Comparison of ENCODE assay signal across 9 mouse cellular contexts in genomic region chr13:97282911-97283281, GRCm38 (mm10). TPM values are rescaled to one million over a fixed set of nuclear protein-coding genes. Genes with fewer than 3 reads are reported as not detected.
A peak's percentile ranks its signal among the peaks of the same experiment; 100 is the strongest.
DNase-seq lines count a peak whose midpoint lies in the region; ATAC-seq and TF ChIP-seq lines count a peak whose summit lies in the region.
"Had no signal": no experiment of that assay in that cellular context is flagged by ENCODE, and none has a peak within 500 bp of the region (broad histone marks: within the 10 kb centered on the region; RNA-seq: fewer than 3 reads in every experiment).

No protein-coding gene starts in this region.

- DNase-seq in forebrain, embryonic 11.5 days (ENCODE audit: low spot score), result no peak
- peak; percentile 42 for DNase-seq in lung, embryonic 14.5 days
- no peak for DNase-seq in lung, postnatal 14 days
- DNase-seq in gastrocnemius, postnatal 36 days, result no peak
- DNase-seq in cerebellum, postnatal 36 days, result no peak

- peaks cover 14% of the 10 kb centered on the region for H3K4me1 ChIP-seq in forebrain, embryonic 12.5 days
- peaks cover 11% of the 10 kb centered on the region for H3K4me1 ChIP-seq in forebrain, embryonic 11.5 days (replicated peaks; ENCODE audit: control insufficient read depth, insufficient read depth, low read length)
- H3K4me1 ChIP-seq in lung, embryonic 14.5 days (ENCODE audit: insufficient read depth), result peaks cover 9% of the 10 kb centered on the region; the same call in 1 of the 2 replicates
- H3K4me1 ChIP-seq in intestine, embryonic 15.5 days (replicated peaks), result peaks cover 11% of the 10 kb centered on the region
- peaks cover 10% of the 10 kb centered on the region for H3K4me1 ChIP-seq in neural tube, embryonic 15.5 days

- no peak overlapping the region for H3K27ac ChIP-seq in forebrain, embryonic 12.5 days
- no peak overlapping the region for H3K27ac ChIP-seq in forebrain, embryonic 11.5 days (ENCODE audit: low read depth, low read length)
- peak overlapping the region; percentile 39 for H3K27ac ChIP-seq in lung, embryonic 14.5 days (ENCODE audit: low read depth)
- no peak overlapping the region for H3K27ac ChIP-seq in intestine, embryonic 15.5 days
- no peak overlapping the region for H3K27ac ChIP-seq in neural tube, embryonic 15.5 days (replicated peaks)
- H3K27ac ChIP-seq: liver, embryonic 14.5 days had no signal

- 4% methylated on average over 9 of the region's 9 CpGs for WGBS in forebrain, embryonic 12.5 days
- WGBS in forebrain, embryonic 11.5 days, result 6% methylated on average over 9 of the region's 9 CpGs
- WGBS in lung, embryonic 14.5 days, result 9% methylated on average over 9 of the region's 9 CpGs
- 19% methylated on average over 9 of the region's 9 CpGs for WGBS in intestine, embryonic 15.5 days
- 20% methylated on average over 9 of the region's 9 CpGs for WGBS in neural tube, embryonic 15.5 days

- intact Hi-C loops in gastrocnemius, postnatal 36 days (cut with DNase I), result no loop called here

- H3K9me3 ChIP-seq in forebrain, embryonic 12.5 days, result no peaks in the 10 kb centered on the region
- H3K9me3 ChIP-seq in forebrain, embryonic 11.5 days (ENCODE audit: control insufficient read depth, low read length), result no peaks in the 10 kb centered on the region
- H3K9me3 ChIP-seq in lung, embryonic 14.5 days (ENCODE audit: low read depth, low read length), result no peaks in the 10 kb centered on the region
- H3K9me3 ChIP-seq in intestine, embryonic 15.5 days, result no peaks in the 10 kb centered on the region
- no peaks in the 10 kb centered on the region for H3K9me3 ChIP-seq in neural tube, embryonic 15.5 days (replicated peaks)

- H3K4me2 ChIP-seq in forebrain, embryonic 12.5 days, result peak overlapping the region; percentile 48
- H3K4me2 ChIP-seq in forebrain, embryonic 11.5 days (ENCODE audit: low read depth, low read length, severe bottlenecking), result no peak overlapping the region
- peak overlapping the region; percentile 52 for H3K4me2 ChIP-seq in lung, embryonic 14.5 days
- peak overlapping the region; percentile 50; the same call in 1 of the 2 replicates for H3K4me2 ChIP-seq in intestine, embryonic 15.5 days (replicated peaks)
- 0 out of 2 replicates have a peak overlapping the region, but pooled peaks have one; percentile 53 for H3K4me2 ChIP-seq in neural tube, embryonic 15.5 days

- H3K27me3 ChIP-seq in forebrain, embryonic 12.5 days, result peaks cover 20% of the 10 kb centered on the region
- H3K27me3 ChIP-seq in forebrain, embryonic 11.5 days (ENCODE audit: control insufficient read depth, insufficient read depth, low read length), result peaks cover 5% of the 10 kb centered on the region; the same call in 1 of the 2 replicates
- no peaks in the 10 kb centered on the region for H3K27me3 ChIP-seq in lung, embryonic 14.5 days (ENCODE audit: insufficient read depth, low read length)
- H3K27me3 ChIP-seq in intestine, embryonic 15.5 days (replicated peaks), result no peaks in the 10 kb centered on the region
- H3K27me3 ChIP-seq in neural tube, embryonic 15.5 days (replicated peaks), result peaks cover 3% of the 10 kb centered on the region; the same call in 1 of the 2 replicates

- no peak overlapping the region for H3K4me3 ChIP-seq in forebrain, embryonic 12.5 days (replicated peaks)
- H3K4me3 ChIP-seq in forebrain, embryonic 11.5 days (ENCODE audit: low read depth, low read length), result no peak overlapping the region
- no peak overlapping the region for H3K4me3 ChIP-seq in lung, embryonic 14.5 days (ENCODE audit: low read depth, low read length)
- no peak overlapping the region for H3K4me3 ChIP-seq in intestine, embryonic 15.5 days (replicated peaks)
- no peak overlapping the region for H3K4me3 ChIP-seq in neural tube, embryonic 15.5 days (replicated peaks)

- H3K9ac ChIP-seq in forebrain, embryonic 12.5 days, result no peak overlapping the region
- H3K9ac ChIP-seq in forebrain, embryonic 11.5 days (ENCODE audit: low read length), result no peak overlapping the region
- H3K9ac ChIP-seq in lung, embryonic 14.5 days, result no peak overlapping the region
- H3K9ac ChIP-seq in intestine, embryonic 15.5 days, result no peak overlapping the region
- no peak overlapping the region for H3K9ac ChIP-seq in neural tube, embryonic 15.5 days (replicated peaks)
- H3K9ac ChIP-seq: liver, embryonic 14.5 days had no signal

- TF ChIP-seq CTCF in lung, embryonic 14.5 days (IDR thresholded peaks at IDR 0.05; ENCODE audit: low read depth), result no peak

- H3K36me3 ChIP-seq in forebrain, embryonic 12.5 days (replicated peaks), result no peaks in the 10 kb centered on the region
- H3K36me3 ChIP-seq in forebrain, embryonic 11.5 days (ENCODE audit: control insufficient read depth, insufficient read depth, low read length), result no peaks in the 10 kb centered on the region
- no peaks in the 10 kb centered on the region for H3K36me3 ChIP-seq in lung, embryonic 14.5 days (ENCODE audit: insufficient read depth)
- H3K36me3 ChIP-seq in intestine, embryonic 15.5 days, result no peaks in the 10 kb centered on the region
- no peaks in the 10 kb centered on the region for H3K36me3 ChIP-seq in neural tube, embryonic 15.5 days

- ATAC-seq in forebrain, embryonic 12.5 days (ENCODE audit: low FRiP score), result no peak
- no peak for ATAC-seq in forebrain, embryonic 11.5 days (replicated peaks; ENCODE audit: low FRiP score)
- ATAC-seq in lung, embryonic 14.5 days (ENCODE audit: insufficient read depth), result peak; percentile 54; the same call in 1 of the 2 replicates
- peak; percentile 62; the same call in 1 of the 2 replicates for ATAC-seq in intestine, embryonic 15.5 days
- ATAC-seq in neural tube, embryonic 15.5 days (ENCODE audit: low FRiP score), result no peak

RNA-seq across cellular contexts. Expression of gene Enc1, which starts 42.0 kb away (rescaled TPM):
- polyA plus RNA-seq in forebrain, embryonic 12.5 days (2016; fragmentation: Nextera tagmentation; extraction: Ambion mirVana), result 23.9 and 26.9 TPM in 2 replicates
- 17.9 and 20.8 TPM in 2 replicates for polyA plus RNA-seq in forebrain, embryonic 11.5 days (2014; fragmentation: Nextera tagmentation; extraction: Ambion mirVana)
- 14.0 and 14.1 TPM in 2 replicates for polyA plus RNA-seq in lung, embryonic 14.5 days (2014; fragmentation: Nextera tagmentation; extraction: Ambion mirVana)
- polyA plus RNA-seq in intestine, embryonic 15.5 days (2015; fragmentation: Nextera tagmentation; extraction: Ambion mirVana), result 6.0 and 6.1 TPM in 2 replicates
- 65.8 and 79.2 TPM in 2 replicates for polyA plus RNA-seq in neural tube, embryonic 15.5 days (2015; fragmentation: Nextera tagmentation; extraction: Ambion mirVana)
- 1 to 10 TPM; 1.4 to 2.6 TPM for total RNA-seq in gastrocnemius, postnatal 36 days (2021)

Comparison
In these comparisons a context has a peak if more than half of its experiments do, and no peak if none do; other contexts are left out.
1. ATAC-seq: peak in lung, embryonic 14.5 days (single experiment) and intestine, embryonic 15.5 days (single experiment); none in forebrain, embryonic 12.5 days (single experiment), forebrain, embryonic 11.5 days (single experiment) and neural tube, embryonic 15.5 days (single experiment).